Mouse (Mus musculus) gonadal fat pad, adult 2 months (tissue): ENCODE data around the gene Cemip. TPM values are rescaled to one million over a fixed set of nuclear protein-coding genes. Genes with fewer than 3 reads are reported as not detected.

ENCODE experiments used
- DNase-seq: peaks from one replicate; pipeline ENCODE4 v3.0.0-alpha.2; 2012; ENCODE audit warnings: low read depth
- polyA plus RNA-seq: library from polyadenylated mRNA; depleted of rRNA; stranded (reverse); fragments of >200 nt; gene quantifications from 2 replicates; pipeline ENCODE4 v1.2.3, GENCODE M21; 2012

Gene Cemip
- polyA plus RNA-seq, 1 experiment = 1.4 TPM

- DNase-seq = no peak
These were observed 120.1 kb downstream of the Cemip start for GRCm38 (mm10) chr7:83966047-83966818.

- DNase-seq = no peak
These were observed 121.1 kb downstream of the Cemip start for GRCm38 (mm10) chr7:83965181-83965580.

- peak; percentile 22 for DNase-seq
These were observed 133.8 kb downstream of the Cemip start for GRCm38 (mm10) chr7:83952511-83952910.

DNA sequence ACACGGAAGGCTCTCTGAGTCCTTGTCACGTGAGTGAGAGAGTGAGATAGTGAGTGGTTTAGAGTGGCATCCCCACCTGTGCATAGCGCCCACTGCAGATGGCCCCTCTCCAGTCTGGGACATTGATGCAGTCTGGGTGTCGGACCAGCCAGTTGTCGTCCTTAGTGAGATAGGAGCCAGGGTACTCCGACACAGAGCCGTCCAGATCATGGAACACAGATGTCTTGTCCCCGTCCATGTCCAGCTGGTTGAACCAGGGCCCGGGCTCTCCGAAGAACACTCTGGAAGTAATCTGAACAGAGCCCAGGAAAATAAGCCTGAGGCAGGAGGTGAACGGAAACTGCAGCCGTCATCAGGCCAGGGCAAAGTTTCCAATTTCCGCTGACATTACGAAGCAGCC, 135.0 kb downstream of the Cemip start:
- DNase-seq = no peak

- DNase-seq = no peak
These were observed 136.6 kb downstream of the Cemip start for GRCm38 (mm10) chr7:83949662-83950061.

DNA sequence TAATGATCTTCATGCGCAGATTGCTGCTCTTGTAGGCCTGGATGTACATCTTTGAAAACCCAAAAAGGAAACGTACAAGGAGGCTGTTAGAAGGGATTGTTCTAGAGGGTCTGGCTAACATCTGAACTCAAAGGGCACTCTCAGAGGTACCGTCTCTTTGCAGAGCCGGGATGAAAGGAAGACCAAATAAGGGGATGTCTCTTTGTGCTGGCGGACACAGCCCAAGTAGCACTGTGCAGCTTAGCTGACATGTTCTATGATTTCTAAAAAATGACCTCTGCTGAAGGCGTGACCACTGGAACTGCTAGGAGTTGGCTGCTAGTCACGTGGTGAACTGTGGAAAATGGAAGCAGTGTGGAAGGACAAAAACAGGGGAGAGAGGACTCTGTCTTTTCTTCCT, 137.6 kb downstream of the Cemip start:
- DNase-seq = no peak

GRCm38 (mm10) chr7:83941701-83942101, 144.6 kb downstream of the Cemip start:
- no peak for DNase-seq

GRCm38 (mm10) chr7:83940136-83940535, 146.2 kb downstream of the Cemip start:
- no peak for DNase-seq

DNA sequence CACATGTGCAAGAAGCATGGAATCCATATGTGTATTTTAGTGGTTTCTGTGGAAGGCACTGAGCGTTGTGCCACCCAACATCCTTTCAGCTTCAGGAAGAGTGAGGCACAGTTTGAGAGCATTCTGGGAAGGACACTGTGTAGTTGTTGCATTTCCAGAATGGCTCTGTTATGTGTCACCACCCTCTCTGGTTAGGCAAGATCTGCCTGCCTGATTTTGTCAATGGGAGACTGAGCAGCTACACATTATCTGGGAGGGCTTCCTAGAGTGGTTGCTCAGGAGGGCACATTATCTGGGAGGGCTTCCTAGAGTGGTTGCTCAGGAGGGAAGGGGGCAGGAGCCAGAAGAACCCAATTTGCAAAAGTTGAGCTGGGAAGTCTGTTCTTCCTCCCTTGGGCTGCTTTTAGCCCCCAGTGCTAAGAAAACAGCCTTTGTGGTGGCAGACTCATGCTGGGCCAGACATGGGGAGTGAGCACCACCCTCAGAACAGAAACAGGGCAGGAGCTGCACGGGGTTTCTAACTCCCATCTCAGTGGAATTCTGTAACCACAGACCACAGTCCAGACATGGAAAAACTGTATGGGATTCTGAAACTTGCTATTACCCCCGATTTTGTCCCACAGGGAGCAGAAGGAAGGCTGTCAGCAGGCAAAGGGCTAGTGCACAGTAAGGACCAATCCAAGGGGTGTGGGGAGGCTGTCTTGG, 147.1 kb downstream of the Cemip start:
- DNase-seq = no peak

- DNase-seq = no peak
These were observed 164.7 kb downstream of the Cemip start for GRCm38 (mm10) chr7:83921637-83922036.

GRCm38 (mm10) chr7:83920241-83920640, 166.1 kb downstream of the Cemip start:
- no peak for DNase-seq

- DNase-seq = no peak
These were observed 171.7 kb downstream of the Cemip start for GRCm38 (mm10) chr7:83914566-83914965.

DNA sequence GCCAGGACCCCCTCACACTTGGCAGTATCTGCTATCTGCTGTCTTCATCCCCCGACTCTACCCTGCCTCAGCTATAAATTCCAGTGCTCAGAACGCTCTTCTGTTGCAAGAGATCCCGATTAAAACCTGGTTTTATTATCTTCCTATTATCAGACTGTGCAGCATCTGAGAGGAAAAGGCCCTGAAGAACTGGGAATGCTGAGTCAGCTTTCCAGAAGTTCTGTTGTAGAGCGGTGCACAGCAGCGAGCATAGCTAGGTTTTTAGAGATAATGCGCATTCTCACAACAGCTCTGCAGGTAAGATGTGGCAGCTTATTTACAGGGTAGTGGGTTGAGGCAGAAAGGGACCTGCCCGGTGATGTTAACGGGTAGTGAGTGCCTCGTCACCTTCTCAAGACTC, 172.3 kb downstream of the Cemip start:
- no peak for DNase-seq

DNA sequence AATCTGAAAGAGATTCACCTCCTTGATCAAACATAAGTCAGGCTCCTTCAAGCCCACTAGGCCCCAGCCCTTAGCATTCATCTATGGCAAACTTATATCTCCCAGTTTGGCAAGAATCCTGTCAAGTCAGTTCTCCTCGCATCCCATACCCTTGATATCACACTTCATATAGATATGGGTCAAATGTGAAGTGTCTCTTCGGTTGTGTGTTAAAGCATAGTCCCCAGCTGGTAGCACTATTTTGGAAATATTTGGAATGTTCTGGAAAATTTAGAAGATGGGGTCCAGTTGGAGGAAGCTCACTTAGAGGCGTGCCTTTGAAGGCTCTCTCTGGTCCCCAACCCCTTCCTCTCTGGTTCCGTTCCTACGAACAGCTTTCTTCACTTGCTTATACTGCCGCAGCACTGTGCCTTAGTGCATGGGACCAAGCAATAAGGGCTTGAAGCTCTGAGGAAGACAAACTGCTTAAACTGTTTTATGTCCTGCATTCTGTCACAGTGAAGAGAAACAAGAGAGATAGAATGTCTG, 172.8 kb downstream of the Cemip start:
- DNase-seq = no peak

GRCm38 (mm10) chr7:83911909-83912308, 174.4 kb downstream of the Cemip start:
- DNase-seq = no peak

- DNase-seq = no peak
These were observed 181.5 kb downstream of the Cemip start for GRCm38 (mm10) chr7:83904831-83905230.

- DNase-seq = no peak
These were observed 183.8 kb downstream of the Cemip start for GRCm38 (mm10) chr7:83902296-83903145.

- DNase-seq = no peak
These were observed 184.9 kb downstream of the Cemip start for GRCm38 (mm10) chr7:83901425-83901824.

GRCm38 (mm10) chr7:83900519-83900918, 185.8 kb downstream of the Cemip start:
- no peak for DNase-seq

GRCm38 (mm10) chr7:83898267-83898666, 188.0 kb downstream of the Cemip start:
- no peak for DNase-seq

DNA sequence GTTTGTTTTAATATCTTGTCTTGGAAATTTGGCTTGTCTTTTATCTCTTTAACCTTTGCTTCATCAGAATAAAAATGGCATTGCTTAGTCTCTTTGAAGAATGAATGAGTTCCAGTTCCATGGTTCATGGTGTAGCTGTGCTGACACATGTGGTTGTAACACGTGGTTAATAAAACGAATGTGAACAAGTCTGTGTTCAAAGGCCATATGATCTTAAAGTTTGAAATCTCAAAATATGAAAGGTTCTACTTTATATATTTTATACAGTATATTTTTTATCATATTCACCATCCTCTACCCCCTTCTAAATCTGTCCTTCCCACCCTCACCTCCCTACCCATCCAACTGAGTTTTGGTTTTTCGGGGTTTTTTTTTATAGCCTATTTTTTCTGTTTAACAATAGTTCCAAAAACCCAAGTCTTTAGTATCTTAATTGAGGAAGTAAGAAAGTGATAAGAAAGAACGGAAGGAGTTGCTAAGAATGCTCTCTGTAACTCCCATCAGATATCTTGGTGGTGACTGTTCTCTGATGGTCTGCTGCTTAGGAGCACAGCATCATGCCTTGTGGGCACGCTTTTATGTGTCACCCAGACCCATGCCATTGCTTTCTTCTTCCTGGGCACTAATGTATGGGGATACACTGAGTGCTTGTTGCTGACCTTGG, 190.1 kb downstream of the Cemip start:
- no peak for DNase-seq

- no peak for DNase-seq
These were observed 192.0 kb downstream of the Cemip start for GRCm38 (mm10) chr7:83894348-83894747.
